Mouse (Mus musculus) lung, embryonic 14.5 days (tissue): ENCODE measurements around the gene Asb18. TPM values are rescaled to one million over a fixed set of nuclear protein-coding genes. Genes with fewer than 3 reads are reported as not detected.
A peak's percentile ranks its signal among the peaks of the same experiment; 100 is the strongest.

Source experiments
- ATAC-seq: fragments of 200-750 bp; cut with Nextera tagmentation; 2 replicates; pipeline ENCODE4 v1.8.0; 2017; ENCODE audit warnings: mild to moderate bottlenecking, moderate TSS enrichment, moderate library complexity; ENCODE audit not compliant: insufficient read depth
- DNase-seq: peaks from one replicate; pipeline ENCODE4 v3.0.0-alpha.2; 2015
- H3K27ac ChIP-seq: fragments of 300-500 bp; sonication (generic); 2 replicates; pipeline ENCODE4 v1.5.1; 2014; ENCODE audit warnings: low read depth, mild to moderate bottlenecking, moderate library complexity
- H3K27me3 ChIP-seq: fragments of 300-500 bp; sonication (generic); 2 replicates; pipeline ENCODE4 v1.6.1; 2014; ENCODE audit warnings: low read length, control low read depth; ENCODE audit not compliant: insufficient read depth
- H3K36me3 ChIP-seq: fragments of 300-500 bp; sonication (generic); 2 replicates; pipeline ENCODE4 v1.6.1; 2014; ENCODE audit warnings: control low read depth; ENCODE audit not compliant: insufficient read depth
- H3K4me1 ChIP-seq: fragments of 300-500 bp; sonication (generic); 2 replicates; pipeline ENCODE4 v1.6.1; 2014; ENCODE audit warnings: antibody characterized with exemption, control low read depth; ENCODE audit not compliant: insufficient read depth
- H3K4me2 ChIP-seq: fragments of 300-500 bp; sonication (generic); 2 replicates; pipeline ENCODE4 v1.6.1; 2014; ENCODE audit warnings: mild to moderate bottlenecking
- H3K4me3 ChIP-seq: fragments of 300-500 bp; sonication (generic); 2 replicates; pipeline ENCODE4 v1.5.1; 2014; ENCODE audit warnings: low read depth, low read length
- H3K9ac ChIP-seq: fragments of 300-500 bp; sonication (generic); 2 replicates; pipeline ENCODE4 v1.6.1; 2014
- H3K9me3 ChIP-seq: fragments of 300-500 bp; sonication (generic); 2 replicates; pipeline ENCODE4 v1.6.1; 2016; ENCODE audit warnings: low read depth, low read length, control low read depth
- CTCF ChIP-seq: IDR thresholded peaks from 2 replicates; pipeline ENCODE4 v1.5.1; 2016; ENCODE audit warnings: antibody characterized with exemption, low read depth
- WGBS: fragments of 180-500 bp; shearing (Covaris S2); extraction: QIAGEN DNeasy Blood & Tissue Kit; methylation state at CpG from one replicate; pipeline ENCODE4 v1.1.7; 2014; 5-methylcytosine and 5-hydroxymethylcytosine counted together
- polyA plus RNA-seq: library from polyadenylated mRNA; unstranded; fragments of >200 nt; fragmentation: Nextera tagmentation; extraction: Ambion mirVana; gene quantifications from 2 replicates; pipeline ENCODE4 v1.2.1, GENCODE M21; 2014

The Asb18 gene
- polyA plus RNA-seq, 1 experiment from 2014 or later: not detected

- Histone ChIP-seq H3K27me3 (peaks cover 99% of the 10 kb centered on the region), H3K36me3 (no peaks in the 10 kb centered on the region), H3K9me3 (no peaks in the 10 kb centered on the region), H3K4me2 (peak overlapping the region; percentile 34; the same call in 1 of the 2 replicates), H3K9ac (no peak overlapping the region), H3K4me3 (peak overlapping the region; percentile 9; the same call in 1 of the 2 replicates), H3K27ac (no peak overlapping the region), H3K4me1 (peaks cover 5% of the 10 kb centered on the region; the same call in 1 of the 2 replicates)
- DNase-seq (no peak), ATAC-seq (no peak)
- WGBS: 12% methylated on average over 25 of the region's 25 CpGs
- no peak for TF ChIP-seq CTCF
These were observed 85.8 kb downstream of the Asb18 start for GRCm38 (mm10) chr1:89928676-89929075.

DNA sequence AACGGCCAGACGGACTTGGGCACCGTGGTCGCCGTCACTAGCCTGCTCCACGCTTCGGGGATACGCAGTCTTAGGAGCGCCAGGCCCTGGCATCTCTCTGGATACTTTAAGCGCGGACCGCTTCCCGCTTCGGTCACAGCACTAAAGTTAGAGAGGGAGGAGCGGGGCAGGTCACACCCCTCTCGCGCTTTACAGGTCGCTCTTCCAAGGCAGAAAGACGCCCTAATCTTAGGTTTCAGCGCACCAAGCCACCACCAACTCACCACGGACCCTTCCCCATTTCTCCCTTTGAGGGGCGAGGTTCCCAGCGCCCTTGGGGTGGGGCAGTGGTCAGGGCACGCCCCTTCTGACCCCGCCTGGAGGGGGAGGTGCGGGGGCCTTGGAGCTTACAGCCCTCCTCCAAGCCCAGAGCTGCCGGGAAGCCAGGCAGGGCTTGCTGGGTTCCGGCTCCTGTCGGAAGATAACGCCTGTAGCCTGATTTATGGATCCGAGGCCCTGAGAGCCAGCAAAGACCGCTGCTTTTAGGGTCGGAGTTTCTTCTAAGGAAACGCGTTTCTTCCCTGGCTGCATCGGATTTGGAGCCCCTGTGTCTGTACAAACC lies 87.3 kb downstream of the Asb18 start:
- no peak overlapping the region for H3K9ac ChIP-seq
- peaks cover 5% of the 10 kb centered on the region; the same call in 1 of the 2 replicates for H3K4me1 ChIP-seq
- no peak for ATAC-seq
- H3K4me2 ChIP-seq: peak overlapping the region; percentile 54
- no peak overlapping the region for H3K27ac ChIP-seq
- no peaks in the 10 kb centered on the region for H3K36me3 ChIP-seq
- H3K4me3 ChIP-seq: peak overlapping the region; percentile 33
- peaks cover 99% of the 10 kb centered on the region for H3K27me3 ChIP-seq
- DNase-seq: no peak
- H3K9me3 ChIP-seq: no peaks in the 10 kb centered on the region
- WGBS: 2% methylated on average over 36 of the region's 36 CpGs
- no peak for TF ChIP-seq CTCF

GRCm38 (mm10) chr1:89926583-89927060 lies 87.8 kb downstream of the Asb18 start:
- H3K4me2 ChIP-seq: peak overlapping the region; percentile 54; the same call in 1 of the 2 replicates
- peaks cover 99% of the 10 kb centered on the region for H3K27me3 ChIP-seq
- ATAC-seq (no peak), DNase-seq (no peak)
- H3K4me3 ChIP-seq: peak overlapping the region; percentile 33
- TF ChIP-seq CTCF: no peak
- no peaks in the 10 kb centered on the region for H3K36me3 ChIP-seq
- WGBS: 22% methylated on average over 9 of the region's 9 CpGs
- H3K9ac ChIP-seq: no peak overlapping the region
- peaks cover 5% of the 10 kb centered on the region; the same call in 1 of the 2 replicates for H3K4me1 ChIP-seq
- no peaks in the 10 kb centered on the region for H3K9me3 ChIP-seq
- H3K27ac ChIP-seq: no peak overlapping the region

- Histone ChIP-seq H3K9me3 (no peaks in the 10 kb centered on the region), H3K4me1 (peaks cover 2% of the 10 kb centered on the region; the same call in 1 of the 2 replicates), H3K36me3 (no peaks in the 10 kb centered on the region), H3K4me3 (no peak overlapping the region), H3K4me2 (no peak overlapping the region), H3K27me3 (peaks cover 99% of the 10 kb centered on the region), H3K27ac (no peak overlapping the region), H3K9ac (no peak overlapping the region)
- DNase-seq (no peak), ATAC-seq (no peak)
- no peak for TF ChIP-seq CTCF
- whole genome bisulfite sequencing: 26% methylated on average over 12 of the region's 12 CpGs
These were observed 88.8 kb downstream of the Asb18 start for GRCm38 (mm10) chr1:89925501-89926190.

- H3K9me3 ChIP-seq: no peaks in the 10 kb centered on the region
- H3K4me2 ChIP-seq: peak overlapping the region; percentile 53; the same call in 1 of the 2 replicates
- no peaks in the 10 kb centered on the region for H3K36me3 ChIP-seq
- TF ChIP-seq CTCF: no peak
- H3K4me3 ChIP-seq: peak overlapping the region; percentile 18; the same call in 1 of the 2 replicates
- no peaks in the 10 kb centered on the region for H3K4me1 ChIP-seq
- ATAC-seq (no peak), DNase-seq (no peak)
- no peak overlapping the region for H3K9ac ChIP-seq
- H3K27me3 ChIP-seq: peaks cover 92% of the 10 kb centered on the region
- 13% methylated on average over 14 of the region's 14 CpGs for WGBS
- H3K27ac ChIP-seq: no peak overlapping the region
These were observed 90.8 kb downstream of the Asb18 start for GRCm38 (mm10) chr1:89923642-89924020.

DNA sequence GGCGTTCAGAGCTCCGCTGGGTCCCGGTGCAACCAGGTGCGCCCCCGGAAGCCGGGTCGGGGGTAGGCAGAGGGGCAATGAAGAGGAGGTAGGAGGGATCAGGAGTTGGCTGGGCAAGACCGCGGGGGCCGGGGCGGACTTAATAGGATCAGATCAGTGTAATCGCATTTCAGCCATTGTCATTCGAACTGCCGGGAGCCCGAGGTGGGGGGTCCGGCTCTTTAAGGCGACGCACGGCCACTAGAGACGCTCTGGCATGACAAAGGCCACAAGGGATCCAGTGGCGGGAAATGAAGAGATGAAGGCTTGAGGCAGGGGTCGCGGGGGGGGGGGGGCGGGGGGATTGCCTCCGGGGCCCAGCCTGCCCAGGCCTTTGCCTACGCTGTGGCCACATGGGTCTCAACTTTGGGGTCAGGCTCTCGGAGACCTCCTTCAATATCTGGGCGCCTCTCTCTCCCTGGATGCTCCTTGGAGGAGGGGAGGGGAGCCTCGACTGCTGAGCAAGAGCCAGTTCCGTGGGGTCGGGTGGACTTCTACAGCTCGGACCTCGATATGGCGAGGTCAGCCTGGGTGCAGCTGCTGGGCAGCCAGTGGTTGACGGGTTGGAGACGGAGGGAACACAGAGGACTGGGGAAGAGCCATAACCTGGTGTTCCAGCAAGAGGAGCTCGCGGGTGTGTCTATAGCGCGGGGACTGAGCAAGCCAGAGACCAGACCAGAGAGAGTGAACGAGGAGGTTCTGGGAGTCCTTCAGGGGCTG lies 91.4 kb downstream of the Asb18 start:
- no peaks in the 10 kb centered on the region for H3K36me3 ChIP-seq
- H3K4me3 ChIP-seq: peak overlapping the region; percentile 18
- no peak overlapping the region for H3K9ac ChIP-seq
- 0 out of 2 replicates have a peak, but pooled peaks have one; percentile 5 for TF ChIP-seq CTCF
- no peak overlapping the region for H3K27ac ChIP-seq
- H3K4me2 ChIP-seq: peak overlapping the region; percentile 53
- H3K9me3 ChIP-seq: no peaks in the 10 kb centered on the region
- H3K27me3 ChIP-seq: peaks cover 89% of the 10 kb centered on the region
- no peak for DNase-seq
- ATAC-seq: peak; percentile 30; the same call in 1 of the 2 replicates
- 2% methylated on average over 40 of the region's 41 CpGs for WGBS
- no peaks in the 10 kb centered on the region for H3K4me1 ChIP-seq
